Mouse (Mus musculus): ENCODE measurements around the gene Prss27. TPM values are rescaled to one million over a fixed set of nuclear protein-coding genes. Genes with fewer than 3 reads are reported as not detected.

The Prss27 gene
- polyA plus RNA-seq, 1 experiment from 2014 or later, result 0.19 TPM

- Histone ChIP-seq H3K9ac (ENCODE audit: low read depth, low read length) (no peak overlapping the region), H3K9me3 (ENCODE audit: control insufficient read depth, low read length) (no peaks in the 10 kb centered on the region), H3K4me2 (replicated peaks; ENCODE audit: low read depth, low read length) (no peak overlapping the region), H3K4me1 (replicated peaks; ENCODE audit: control insufficient read depth, insufficient read depth, low read length) (no peaks in the 10 kb centered on the region), H3K27ac (ENCODE audit: low read depth, low read length) (no peak overlapping the region), H3K36me3 (ENCODE audit: control insufficient read depth, insufficient read depth, low read length) (no peaks in the 10 kb centered on the region), H3K4me3 (ENCODE audit: low read depth, low read length) (no peak overlapping the region), H3K27me3 (ENCODE audit: control insufficient read depth, insufficient read depth, low read length) (no peaks in the 10 kb centered on the region)
- no peak for DNase-seq (ENCODE audit: low spot score)
- WGBS, result 69% methylated on average over 5 of the region's 5 CpGs
- no peak for ATAC-seq (ENCODE audit: low FRiP score)
Observed at GRCm38 (mm10) chr17:24000404-24000803, 37.5 kb upstream of the Prss27 start.

- Histone ChIP-seq H3K4me3 (ENCODE audit: low read depth, low read length) (no peak overlapping the region), H3K9ac (ENCODE audit: low read depth, low read length) (no peak overlapping the region), H3K27ac (ENCODE audit: low read depth, low read length) (no peak overlapping the region), H3K27me3 (ENCODE audit: control insufficient read depth, insufficient read depth, low read length) (no peaks in the 10 kb centered on the region), H3K4me1 (replicated peaks; ENCODE audit: control insufficient read depth, insufficient read depth, low read length) (no peaks in the 10 kb centered on the region), H3K36me3 (ENCODE audit: control insufficient read depth, insufficient read depth, low read length) (no peaks in the 10 kb centered on the region), H3K9me3 (ENCODE audit: control insufficient read depth, low read length) (no peaks in the 10 kb centered on the region), H3K4me2 (replicated peaks; ENCODE audit: low read depth, low read length) (no peak overlapping the region)
- WGBS, result 92% methylated on average over 14 of the region's 14 CpGs
- ATAC-seq (ENCODE audit: low FRiP score), result no peak
- DNase-seq (ENCODE audit: low spot score), result no peak
Observed at GRCm38 (mm10) chr17:24004071-24004665, 33.8 kb upstream of the Prss27 start.

GRCm38 (mm10) chr17:24005049-24005448, 32.9 kb upstream of the Prss27 start:
- ATAC-seq (ENCODE audit: low FRiP score), result no peak
- Histone ChIP-seq H3K27me3 (ENCODE audit: control insufficient read depth, insufficient read depth, low read length) (no peaks in the 10 kb centered on the region), H3K4me2 (replicated peaks; ENCODE audit: low read depth, low read length) (no peak overlapping the region), H3K4me1 (replicated peaks; ENCODE audit: control insufficient read depth, insufficient read depth, low read length) (no peaks in the 10 kb centered on the region), H3K9ac (ENCODE audit: low read depth, low read length) (no peak overlapping the region), H3K27ac (ENCODE audit: low read depth, low read length) (no peak overlapping the region), H3K9me3 (ENCODE audit: control insufficient read depth, low read length) (no peaks in the 10 kb centered on the region), H3K4me3 (ENCODE audit: low read depth, low read length) (no peak overlapping the region), H3K36me3 (ENCODE audit: control insufficient read depth, insufficient read depth, low read length) (no peaks in the 10 kb centered on the region)
- WGBS, result 93% methylated on average over 3 of the region's 3 CpGs
- DNase-seq (ENCODE audit: low spot score), result no peak

GRCm38 (mm10) chr17:24006930-24007329, 31.0 kb upstream of the Prss27 start:
- WGBS, result 51% methylated on average over 2 of the region's 2 CpGs
- Histone ChIP-seq H3K27me3 (ENCODE audit: control insufficient read depth, insufficient read depth, low read length) (no peaks in the 10 kb centered on the region), H3K9ac (ENCODE audit: low read depth, low read length) (no peak overlapping the region), H3K9me3 (ENCODE audit: control insufficient read depth, low read length) (no peaks in the 10 kb centered on the region), H3K4me3 (ENCODE audit: low read depth, low read length) (no peak overlapping the region), H3K4me1 (replicated peaks; ENCODE audit: control insufficient read depth, insufficient read depth, low read length) (no peaks in the 10 kb centered on the region), H3K36me3 (ENCODE audit: control insufficient read depth, insufficient read depth, low read length) (no peaks in the 10 kb centered on the region), H3K27ac (ENCODE audit: low read depth, low read length) (no peak overlapping the region), H3K4me2 (replicated peaks; ENCODE audit: low read depth, low read length) (no peak overlapping the region)
- DNase-seq (ENCODE audit: low spot score) (no peak), ATAC-seq (ENCODE audit: low FRiP score) (no peak)

- no peaks in the 10 kb centered on the region for H3K27me3 ChIP-seq (ENCODE audit: control insufficient read depth, insufficient read depth, low read length)
- H3K4me3 ChIP-seq (ENCODE audit: low read depth, low read length), result no peak overlapping the region
- WGBS, result 77% methylated on average over 1 of the region's 1 CpGs
- H3K4me1 ChIP-seq (replicated peaks; ENCODE audit: control insufficient read depth, insufficient read depth, low read length), result no peaks in the 10 kb centered on the region
- no peak overlapping the region for H3K9ac ChIP-seq (ENCODE audit: low read depth, low read length)
- H3K9me3 ChIP-seq (ENCODE audit: control insufficient read depth, low read length), result no peaks in the 10 kb centered on the region
- ATAC-seq (ENCODE audit: low FRiP score) (no peak), DNase-seq (ENCODE audit: low spot score) (no peak)
- no peak overlapping the region for H3K27ac ChIP-seq (ENCODE audit: low read depth, low read length)
- H3K4me2 ChIP-seq (replicated peaks; ENCODE audit: low read depth, low read length), result no peak overlapping the region
- H3K36me3 ChIP-seq (ENCODE audit: control insufficient read depth, insufficient read depth, low read length), result no peaks in the 10 kb centered on the region
Observed at GRCm38 (mm10) chr17:24007391-24007790, 30.6 kb upstream of the Prss27 start.

GRCm38 (mm10) chr17:24008105-24008504, 29.8 kb upstream of the Prss27 start:
- H3K4me3 ChIP-seq (ENCODE audit: low read depth, low read length), result no peak overlapping the region
- no peak for ATAC-seq (ENCODE audit: low FRiP score)
- no peak overlapping the region for H3K4me2 ChIP-seq (replicated peaks; ENCODE audit: low read depth, low read length)
- H3K36me3 ChIP-seq (ENCODE audit: control insufficient read depth, insufficient read depth, low read length), result no peaks in the 10 kb centered on the region
- no peak overlapping the region for H3K27ac ChIP-seq (ENCODE audit: low read depth, low read length)
- no peaks in the 10 kb centered on the region for H3K4me1 ChIP-seq (replicated peaks; ENCODE audit: control insufficient read depth, insufficient read depth, low read length)
- no peaks in the 10 kb centered on the region for H3K9me3 ChIP-seq (ENCODE audit: control insufficient read depth, low read length)
- no peaks in the 10 kb centered on the region for H3K27me3 ChIP-seq (ENCODE audit: control insufficient read depth, insufficient read depth, low read length)
- 70% methylated on average over 4 of the region's 4 CpGs for WGBS
- H3K9ac ChIP-seq (ENCODE audit: low read depth, low read length), result no peak overlapping the region
- DNase-seq (ENCODE audit: low spot score), result no peak

GRCm38 (mm10) chr17:24009617-24010016, 28.3 kb upstream of the Prss27 start:
- 55% methylated on average over 5 of the region's 5 CpGs for WGBS
- no peak for ATAC-seq (ENCODE audit: low FRiP score)

GRCm38 (mm10) chr17:24012921-24013320, 25.0 kb upstream of the Prss27 start:
- WGBS, result 95% methylated on average over 2 of the region's 2 CpGs
- no peak overlapping the region for H3K4me3 ChIP-seq (ENCODE audit: low read depth, low read length)
- no peaks in the 10 kb centered on the region for H3K36me3 ChIP-seq (ENCODE audit: control insufficient read depth, insufficient read depth, low read length)
- no peak overlapping the region for H3K4me2 ChIP-seq (replicated peaks; ENCODE audit: low read depth, low read length)
- ATAC-seq (ENCODE audit: low FRiP score) (no peak), DNase-seq (ENCODE audit: low spot score) (no peak)
- H3K27ac ChIP-seq (ENCODE audit: low read depth, low read length), result no peak overlapping the region
- no peak overlapping the region for H3K9ac ChIP-seq (ENCODE audit: low read depth, low read length)
- no peaks in the 10 kb centered on the region for H3K9me3 ChIP-seq (ENCODE audit: control insufficient read depth, low read length)
- no peaks in the 10 kb centered on the region for H3K27me3 ChIP-seq (ENCODE audit: control insufficient read depth, insufficient read depth, low read length)
- no peaks in the 10 kb centered on the region for H3K4me1 ChIP-seq (replicated peaks; ENCODE audit: control insufficient read depth, insufficient read depth, low read length)

More at GRCm38 (mm10) chr17:24009617-24010016, 28.3 kb upstream of the Prss27 start:
- Histone ChIP-seq H3K4me2 (replicated peaks; ENCODE audit: low read depth, low read length) (no peak overlapping the region), H3K4me3 (ENCODE audit: low read depth, low read length) (no peak overlapping the region), H3K9me3 (ENCODE audit: control insufficient read depth, low read length) (no peaks in the 10 kb centered on the region), H3K27ac (ENCODE audit: low read depth, low read length) (no peak overlapping the region), H3K36me3 (ENCODE audit: control insufficient read depth, insufficient read depth, low read length) (no peaks in the 10 kb centered on the region), H3K27me3 (ENCODE audit: control insufficient read depth, insufficient read depth, low read length) (no peaks in the 10 kb centered on the region), H3K9ac (ENCODE audit: low read depth, low read length) (no peak overlapping the region), H3K4me1 (replicated peaks; ENCODE audit: control insufficient read depth, insufficient read depth, low read length) (no peaks in the 10 kb centered on the region)
- no peak for DNase-seq (ENCODE audit: low spot score)

- Histone ChIP-seq H3K27me3 (ENCODE audit: control insufficient read depth, insufficient read depth, low read length) (no peaks in the 10 kb centered on the region), H3K9me3 (ENCODE audit: control insufficient read depth, low read length) (no peaks in the 10 kb centered on the region), H3K36me3 (ENCODE audit: control insufficient read depth, insufficient read depth, low read length) (no peaks in the 10 kb centered on the region), H3K9ac (ENCODE audit: low read depth, low read length) (no peak overlapping the region), H3K4me3 (ENCODE audit: low read depth, low read length) (no peak overlapping the region), H3K27ac (ENCODE audit: low read depth, low read length) (no peak overlapping the region), H3K4me1 (replicated peaks; ENCODE audit: control insufficient read depth, insufficient read depth, low read length) (no peaks in the 10 kb centered on the region), H3K4me2 (replicated peaks; ENCODE audit: low read depth, low read length) (no peak overlapping the region)
- 91% methylated on average over 5 of the region's 5 CpGs for WGBS
- no peak for ATAC-seq (ENCODE audit: low FRiP score)
- DNase-seq (ENCODE audit: low spot score), result no peak
Observed at GRCm38 (mm10) chr17:24014433-24014965, 23.4 kb upstream of the Prss27 start.
